Mouse (Mus musculus) spleen, adult 2 months (tissue): ENCODE results near the gene Ankrd39. TPM values are rescaled to one million over a fixed set of nuclear protein-coding genes. Genes with fewer than 3 reads are reported as not detected.

Experiments used
- DNase-seq, 2 experiments: peaks; one replicate each; pipeline versions ENCODE4 v3.0.0 to v3.0.0-alpha.2; 2012 to 2021; ENCODE audit warnings: low spot score in 2 of 2, low read depth in 1 of 2
- H3K27ac ChIP-seq: fragments of 200-500 bp; 2 replicates; pipeline ENCODE4 v1.5.1; 2012; ENCODE audit warnings: low read length, inconsistent platforms; ENCODE audit not compliant: insufficient read depth
- H3K27me3 ChIP-seq: fragments of 200-500 bp; 2 replicates; pipeline ENCODE4 v1.6.1; 2012; ENCODE audit warnings: mild to moderate bottlenecking, moderate library complexity, low read length, inconsistent platforms; ENCODE audit not compliant: control insufficient read depth, insufficient read depth
- H3K36me3 ChIP-seq: fragments of 200-500 bp; 2 replicates; pipeline ENCODE4 v1.6.1; 2012; ENCODE audit warnings: mild to moderate bottlenecking, low read length, inconsistent platforms; ENCODE audit not compliant: control insufficient read depth, insufficient read depth
- H3K4me1 ChIP-seq: fragments of 200-500 bp; 2 replicates; pipeline ENCODE4 v1.6.1; 2011; ENCODE audit warnings: inconsistent platforms; ENCODE audit not compliant: control insufficient read depth, insufficient read depth, insufficient read length
- H3K4me3 ChIP-seq: fragments of 200-500 bp; 2 replicates; pipeline ENCODE4 v1.5.1; 2011; ENCODE audit warnings: mild to moderate bottlenecking, inconsistent platforms; ENCODE audit not compliant: insufficient read depth, insufficient read length; ENCODE audit errors: extremely low read depth
- CTCF ChIP-seq: fragments of 200-500 bp; IDR thresholded peaks from 2 replicates; pipeline ENCODE4 v1.5.1; 2011; ENCODE audit warnings: mild to moderate bottlenecking, inconsistent platforms; ENCODE audit not compliant: insufficient read depth, insufficient read length, insufficient replicate concordance; ENCODE audit errors: extremely low read depth
- POLR2A ChIP-seq: fragments of 200-500 bp; IDR thresholded peaks from 2 replicates; pipeline ENCODE4 v1.6.1; 2011; ENCODE audit warnings: low read depth, low read length, inconsistent platforms
- WGBS: fragments of 180-500 bp; shearing (Covaris S2); methylation state at CpG from one replicate; pipeline ENCODE4 v1.1.7; 2018; 5-methylcytosine and 5-hydroxymethylcytosine counted together
- polyA plus RNA-seq: library from polyadenylated mRNA; depleted of rRNA; stranded (reverse); fragments of >200 nt; gene quantifications from 2 replicates; pipeline ENCODE4 v1.2.3, GENCODE M21; 2012

The Ankrd39 gene
- polyA plus RNA-seq, 1 experiment, result 22.2 TPM

GRCm38 (mm10) chr1:36572709-36573108, 25.5 kb upstream of the Ankrd39 start:
- no peak for TF ChIP-seq CTCF
- no peak for TF ChIP-seq POLR2A
- Histone ChIP-seq H3K27me3 (no peaks in the 10 kb centered on the region), H3K36me3 (no peaks in the 10 kb centered on the region), H3K27ac (0 out of 2 replicates have a peak overlapping the region, but pooled peaks have one; percentile 22), H3K4me3 (no peak overlapping the region), H3K4me1 (no peaks in the 10 kb centered on the region; the same call in 1 of the 2 replicates)
- 83% methylated on average over 1 of the region's 1 CpGs for WGBS
- no peak for DNase-seq

GRCm38 (mm10) chr1:36572140-36572700, 25.0 kb upstream of the Ankrd39 start:
- TF ChIP-seq POLR2A (no peak), CTCF (no peak)
- 64% methylated on average over 2 of the region's 2 CpGs for WGBS
- no peak for DNase-seq
- no peak overlapping the region for H3K4me3 ChIP-seq
- no peaks in the 10 kb centered on the region for H3K36me3 ChIP-seq
- H3K27ac ChIP-seq, result peak overlapping the region; percentile 22
- H3K27me3 ChIP-seq, result no peaks in the 10 kb centered on the region
- H3K4me1 ChIP-seq, result no peaks in the 10 kb centered on the region; the same call in 1 of the 2 replicates

- no peak for TF ChIP-seq CTCF
- TF ChIP-seq POLR2A, result no peak
- Histone ChIP-seq H3K4me3 (no peak overlapping the region), H3K27me3 (no peaks in the 10 kb centered on the region)
Observed at GRCm38 (mm10) chr1:36571627-36572026, 24.4 kb upstream of the Ankrd39 start.

GRCm38 (mm10) chr1:36570320-36570719, 23.1 kb upstream of the Ankrd39 start:
- WGBS, result 93% methylated on average over 5 of the region's 5 CpGs
- Histone ChIP-seq H3K27me3 (no peaks in the 10 kb centered on the region), H3K27ac (peak overlapping the region; percentile 56), H3K4me3 (no peak overlapping the region), H3K4me1 (no peaks in the 10 kb centered on the region; the same call in 1 of the 2 replicates), H3K36me3 (no peaks in the 10 kb centered on the region)
- TF ChIP-seq CTCF (no peak), POLR2A (no peak)
- DNase-seq, result no peak

More at GRCm38 (mm10) chr1:36571627-36572026, 24.4 kb upstream of the Ankrd39 start:
- DNase-seq, result no peak
- Histone ChIP-seq H3K4me1 (no peaks in the 10 kb centered on the region; the same call in 1 of the 2 replicates), H3K36me3 (no peaks in the 10 kb centered on the region), H3K27ac (peak overlapping the region; percentile 22)
- WGBS, result 31% methylated on average over 6 of the region's 6 CpGs

GRCm38 (mm10) chr1:36569694-36570276, 22.5 kb upstream of the Ankrd39 start:
- TF ChIP-seq POLR2A (no peak), CTCF (no peak)
- H3K36me3 ChIP-seq, result no peaks in the 10 kb centered on the region
- H3K27me3 ChIP-seq, result no peaks in the 10 kb centered on the region
- no peak overlapping the region for H3K4me3 ChIP-seq
- peak overlapping the region; percentile 56 for H3K27ac ChIP-seq
- no peak for DNase-seq
- WGBS, result 66% methylated on average over 7 of the region's 7 CpGs
- no peaks in the 10 kb centered on the region; the same call in 1 of the 2 replicates for H3K4me1 ChIP-seq

- no peaks in the 10 kb centered on the region for H3K27me3 ChIP-seq
- WGBS, result 81% methylated on average over 4 of the region's 4 CpGs
Observed at GRCm38 (mm10) chr1:36568776-36569175, 21.5 kb upstream of the Ankrd39 start.

More at GRCm38 (mm10) chr1:36568776-36569175, 21.5 kb upstream of the Ankrd39 start:
- no peak for DNase-seq
- H3K4me1 ChIP-seq, result no peaks in the 10 kb centered on the region; the same call in 1 of the 2 replicates
- H3K36me3 ChIP-seq, result no peaks in the 10 kb centered on the region
- TF ChIP-seq CTCF (no peak), POLR2A (no peak)
- H3K27ac ChIP-seq, result peak overlapping the region; percentile 56; the same call in 1 of the 2 replicates
- H3K4me3 ChIP-seq, result no peak overlapping the region
